Comparison of ENCODE assay signal across 8 mouse cellular contexts in genomic region chr2:167062497-167062911, GRCm38 (mm10). TPM values are rescaled to one million over a fixed set of nuclear protein-coding genes. Genes with fewer than 3 reads are reported as not detected.
DNase-seq lines count a peak whose midpoint lies in the region; ATAC-seq and TF ChIP-seq lines count a peak whose summit lies in the region.

No protein-coding gene starts in this region.

- H3K4me1 ChIP-seq in cortical plate, adult 2 months (ENCODE audit: control insufficient read depth, insufficient read depth, low read length): peaks cover 7% of the 10 kb centered on the region
- peaks cover 42% of the 10 kb centered on the region for H3K4me1 ChIP-seq in midbrain, embryonic 10.5 days

- peaks cover 55% of the 10 kb centered on the region for H3K36me3 ChIP-seq in midbrain, embryonic 10.5 days

- ATAC-seq in activated CD4-positive, CD25-positive, alpha-beta regulatory T cell, adult 4 months: peak; percentile 89

- TF ChIP-seq POLR2A in cortical plate, adult 2 months (IDR thresholded peaks at IDR 0.05; ENCODE audit: extremely low read depth, insufficient read depth, low read length): peak; percentile 25; the same call in 1 of the 2 replicates

- peak overlapping the region; percentile 89 for H3K4me3 ChIP-seq in cortical plate, adult 2 months (ENCODE audit: insufficient read depth, low read length)
- H3K4me3 ChIP-seq in midbrain, embryonic 10.5 days: peak overlapping the region; percentile 82

- no peaks in the 10 kb centered on the region for H3K27me3 ChIP-seq in midbrain, embryonic 10.5 days (ENCODE audit: low read depth, poor library complexity, severe bottlenecking)

- intact Hi-C loops in left cerebral cortex, postnatal 25 days (cut with DNase I): loop anchor here (5.0 kb wide), 1 partner anchor 360 kb away; the partner anchor contains the start of gene Slc9a8

- DNase-seq in gastrocnemius, adult 8-10 months (ENCODE audit: low spot score in 2 of 2): peak; percentile 93 to 95
- peak; percentile 98 for DNase-seq in induced T-regulatory cell, adult 2 months (ENCODE audit: low read depth)
- peak; percentile 89 to 91 for DNase-seq in left cerebral cortex, postnatal 25 days (ENCODE audit: low spot score in 2 of 2)
- DNase-seq in midbrain, embryonic 10.5 days (ENCODE audit: low spot score): peak; percentile 89
- peak; percentile 79 to 87 for DNase-seq in right cerebral cortex, postnatal 36 days (ENCODE audit: low spot score in 2 of 2)
- peak; percentile 92 to 93 for DNase-seq in urinary bladder, postnatal 4 days (ENCODE audit: low spot score in 2 of 2)

- WGBS in midbrain, embryonic 10.5 days: under 1% methylated on average over 42 of the region's 60 CpGs

- TF ChIP-seq CTCF in cortical plate, adult 2 months (IDR thresholded peaks at IDR 0.05; ENCODE audit: extremely low read depth, insufficient read depth, low read length): no peak

- peak overlapping the region; percentile 97 for H3K27ac ChIP-seq in cortical plate, adult 2 months (ENCODE audit: insufficient read depth, low read length)
- H3K27ac ChIP-seq in midbrain, embryonic 10.5 days (replicated peaks): peak overlapping the region; percentile 98

- H3K9me3 ChIP-seq in midbrain, embryonic 10.5 days (replicated peaks): no peaks in the 10 kb centered on the region

RNA-seq across cellular contexts. Expression of gene Znfx1, which starts 0.3 kb away (rescaled TPM):
- polyA plus RNA-seq in activated CD4-positive, CD25-positive, alpha-beta regulatory T cell, adult 4 months (2017; shearing (Covaris generic)): 10 to 100 TPM; 18.5 to 26.0 TPM
- polyA plus RNA-seq in cortical plate, adult 2 months (2012; rRNA removed): 35.1 and 37.1 TPM in 2 replicates
- total RNA-seq in gastrocnemius, adult 8-10 months (2022): 10 to 100 TPM; 26.7 to 32.5 (median 28.5) TPM
- 10 to 100 TPM; 63.5 to 70.3 TPM for total RNA-seq in left cerebral cortex, postnatal 25 days (2021)
- 5.5 and 7.0 TPM in 2 replicates for polyA plus RNA-seq in midbrain, embryonic 10.5 days (2016; fragmentation: Nextera tagmentation; extraction: Ambion mirVana)

RNA-seq across cellular contexts. Expression of gene Ddx27, which starts 47.5 kb away (rescaled TPM):
- polyA plus RNA-seq in activated CD4-positive, CD25-positive, alpha-beta regulatory T cell, adult 4 months (2017; shearing (Covaris generic)): 10 to 100 TPM; 29.8 to 39.5 TPM
- 34.9 and 35.6 TPM in 2 replicates for polyA plus RNA-seq in cortical plate, adult 2 months (2012; rRNA removed)
- total RNA-seq in gastrocnemius, adult 8-10 months (2022): 10 to 100 TPM in 2 of 4 experiments, 1 to 10 TPM in 2; 8.0 to 12.5 (median 9.8) TPM
- 10 to 100 TPM; 27.7 to 28.6 TPM for total RNA-seq in left cerebral cortex, postnatal 25 days (2021)
- 63.9 and 69.3 TPM in 2 replicates for polyA plus RNA-seq in midbrain, embryonic 10.5 days (2016; fragmentation: Nextera tagmentation; extraction: Ambion mirVana)

Comparison
In these comparisons a context has a peak if more than half of its experiments do, and no peak if none do; other contexts are left out.
1. Peak in every context shown above with its lines: DNase-seq, ATAC-seq, H3K4me3 ChIP-seq and H3K27ac ChIP-seq.